Mouse (Mus musculus): Measurements from ENCODE around the gene Gm49345.
A peak's percentile ranks its signal among the peaks of the same experiment; 100 is the strongest.
"Not testable (repeated sequence)": the region's sequence is repeated elsewhere in the genome, so short reads cannot be mapped to it uniquely, and the experiment has no call there.

Gene Gm49345

GRCm38 (mm10) chr13:67637294-67638007, at the start of gene Gm49345, which contains the start of gene Zfp729a:
Gene Gm49345, minus strand, starts transcription at chr13:67637769.
Gene Zfp729a, minus strand, starts transcription at chr13:67637791.
- peak; percentile 82 for DNase-seq (ENCODE audit: low read depth)

- DNase-seq (ENCODE audit: low read depth), result no peak
Observed at GRCm38 (mm10) chr13:67686971-67687370, 49.4 kb upstream of the Gm49345 start, which contains the start of gene Zfp738. Gene Zfp738, minus strand, starts transcription at chr13:67687071.

- not testable (repeated sequence) for DNase-seq (ENCODE audit: low read depth)
Observed at GRCm38 (mm10) chr13:67683841-67684240, 46.3 kb upstream of the Gm49345 start.

DNA sequence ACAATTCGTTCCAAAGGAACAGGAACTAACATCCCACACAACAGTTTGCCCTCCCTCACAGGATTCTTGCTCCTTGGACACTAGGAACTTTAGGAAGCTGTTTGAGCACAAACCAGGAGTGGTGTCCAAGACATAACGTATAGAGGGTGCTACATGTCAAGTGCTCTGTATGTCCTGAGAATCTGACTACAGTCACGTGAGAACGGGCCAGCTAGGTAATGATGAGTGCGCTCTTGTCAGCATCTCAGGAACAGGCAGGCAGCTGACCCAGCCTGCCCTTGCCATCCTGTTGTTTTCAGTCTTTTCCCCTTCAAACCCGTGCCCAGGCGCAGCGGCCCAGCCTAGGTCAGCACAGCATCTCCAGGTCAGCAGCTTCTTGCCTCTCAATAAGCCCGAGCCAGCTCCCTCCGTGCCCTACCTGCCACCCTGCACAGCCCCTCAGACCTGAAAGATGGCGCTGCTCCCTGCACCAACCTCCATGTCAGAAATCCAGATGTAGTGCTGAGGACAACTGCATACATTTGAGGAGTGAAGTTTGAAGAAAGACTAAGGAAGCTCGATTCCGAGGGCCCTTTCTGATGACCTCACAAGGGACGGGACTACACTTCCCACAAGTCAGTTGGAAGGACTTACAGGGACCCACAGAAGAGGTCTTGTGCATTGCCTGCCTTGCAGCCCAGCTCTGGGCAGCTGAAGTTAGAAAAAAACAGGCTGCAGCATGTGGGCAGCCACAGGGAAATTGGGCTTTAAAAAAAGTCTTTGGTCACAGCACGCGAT, 45.6 kb upstream of the Gm49345 start:
- DNase-seq (ENCODE audit: low read depth), result peak; percentile 74

DNA sequence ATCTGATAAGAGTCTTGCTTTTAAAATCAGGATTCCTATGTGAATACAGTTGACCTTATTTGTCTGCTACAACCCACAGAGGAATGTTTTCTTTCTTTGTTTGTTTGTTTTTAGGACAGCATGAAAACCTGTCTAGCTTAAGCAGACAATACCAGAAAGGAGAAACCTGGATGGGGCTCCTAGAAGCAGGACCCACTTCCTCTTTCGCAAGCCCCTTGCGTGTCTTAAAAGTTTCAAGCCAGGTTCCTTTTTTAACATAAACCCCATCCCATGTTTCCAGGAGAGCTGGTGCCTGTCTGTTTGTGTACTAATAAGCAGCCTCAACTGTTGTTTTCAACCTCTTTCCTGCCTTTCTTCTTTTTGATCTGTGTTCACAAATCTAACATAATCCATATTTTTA, 37.3 kb upstream of the Gm49345 start:
- DNase-seq (ENCODE audit: low read depth), result no peak

- DNase-seq (ENCODE audit: low read depth), result no peak
Observed at GRCm38 (mm10) chr13:67652496-67652895, 14.9 kb upstream of the Gm49345 start.

- DNase-seq (ENCODE audit: low read depth), result no peak
Observed at GRCm38 (mm10) chr13:67610108-67610507, 27.5 kb downstream of the Gm49345 start.

DNA sequence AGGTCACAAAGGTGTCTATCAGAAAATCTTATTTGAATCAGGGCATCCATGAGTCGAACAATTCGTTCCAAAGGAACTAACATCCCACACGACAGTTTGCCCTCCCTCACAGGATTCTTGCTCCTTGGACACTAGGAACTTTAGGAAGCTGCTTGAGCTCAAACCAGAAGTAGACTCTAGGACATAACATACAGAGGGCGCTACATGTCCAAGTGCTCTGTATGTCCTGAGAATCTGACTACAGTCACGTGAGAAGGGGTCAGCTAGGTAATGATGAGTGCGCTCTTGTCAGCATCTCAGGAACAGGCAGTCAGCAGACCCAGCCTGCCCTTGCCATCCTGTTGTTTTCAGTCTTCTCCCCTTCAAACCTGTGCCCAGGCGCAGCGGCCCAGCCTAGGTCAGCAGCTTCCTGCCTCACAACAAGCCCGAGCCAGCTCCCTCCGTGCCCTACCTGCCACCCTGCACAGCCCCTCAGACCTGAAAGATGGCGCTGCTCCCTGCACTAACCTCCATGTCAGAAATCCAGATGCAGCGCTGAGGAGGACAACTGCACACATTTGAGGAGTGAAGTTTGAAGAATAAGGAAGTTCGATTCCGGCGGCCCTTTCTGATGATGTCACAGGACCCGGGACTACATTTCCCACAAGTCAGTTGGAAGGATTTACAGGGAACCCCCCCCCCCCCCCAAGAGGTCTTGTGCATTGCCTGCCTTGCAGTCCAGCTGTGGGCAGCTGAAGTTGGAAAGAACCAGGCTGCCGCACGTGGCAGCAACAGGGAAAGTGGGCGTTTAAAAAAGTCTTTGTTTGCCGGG, 28.3 kb downstream of the Gm49345 start, which contains the start of gene Zfp729b:
TSS of gene Zfp729b (minus strand) at position 642 of the 811 bp plus-strand sequence.
- peak; percentile 76 for DNase-seq (ENCODE audit: low read depth)

DNA sequence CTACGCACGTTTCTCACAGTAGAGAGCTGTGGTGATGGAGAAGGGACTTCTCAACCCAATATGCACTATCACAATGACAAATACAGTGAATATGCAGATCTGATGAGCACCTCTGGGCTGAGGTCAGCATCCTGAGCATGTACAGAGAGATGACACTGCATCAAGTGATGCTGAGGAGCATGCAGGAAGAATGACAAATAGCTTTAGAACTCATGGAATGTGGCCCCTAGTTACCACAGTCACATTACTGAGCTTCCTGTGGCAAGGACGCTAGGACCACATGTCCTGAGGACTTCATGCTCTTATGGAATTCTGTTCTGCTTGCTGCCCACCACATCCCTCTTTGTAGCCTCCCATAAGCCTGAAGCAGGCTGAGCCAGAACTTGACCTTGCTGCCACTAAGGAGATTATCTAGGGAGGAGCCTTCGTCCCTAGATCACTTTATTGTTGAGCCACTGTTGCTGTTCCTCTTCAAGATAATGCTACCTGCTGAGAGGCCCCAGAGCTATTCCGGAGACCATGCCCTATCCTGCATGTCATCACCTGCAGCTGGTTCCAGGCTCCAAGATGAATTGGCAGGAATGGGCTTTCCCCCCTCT, 64.9 kb downstream of the Gm49345 start:
- DNase-seq (ENCODE audit: low read depth), result no peak

- no peak for DNase-seq (ENCODE audit: low read depth)
Observed at GRCm38 (mm10) chr13:67553730-67554129, 83.8 kb downstream of the Gm49345 start, which contains the start of gene Zfp748. Gene Zfp748, minus strand, starts transcription at chr13:67553830.

GRCm38 (mm10) chr13:67552505-67553346, 84.8 kb downstream of the Gm49345 start:
- DNase-seq (ENCODE audit: low read depth), result peak; percentile 84

DNA sequence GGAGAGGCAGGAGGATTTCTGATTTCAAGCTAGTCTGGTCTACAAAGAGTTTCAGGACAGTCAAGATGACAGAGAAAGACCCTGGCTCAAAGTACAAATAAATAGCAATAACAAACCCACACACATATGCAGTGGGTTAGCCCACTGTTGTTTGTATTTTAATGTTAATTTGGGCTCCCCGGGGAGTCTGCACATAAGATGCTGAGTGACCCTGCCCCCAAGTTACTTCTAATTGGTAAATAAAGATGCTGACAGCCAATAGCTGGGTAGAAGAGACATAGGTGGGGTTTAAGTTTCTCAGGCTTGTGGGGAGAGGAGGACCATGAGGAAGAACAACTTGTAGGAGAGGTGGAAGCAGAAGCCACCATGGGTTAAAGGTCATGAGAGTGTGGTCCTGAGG, 91.6 kb downstream of the Gm49345 start:
- DNase-seq (ENCODE audit: low read depth), result no peak
